Mouse (Mus musculus) MEL (cell line): ENCODE data around the gene Med13l. TPM values are rescaled to one million over a fixed set of nuclear protein-coding genes. Genes with fewer than 3 reads are reported as not detected.

ENCODE experiments used
- DNase-seq: peaks from one replicate; pipeline ENCODE4 v3.0.0; 2011; ENCODE audit warnings: low read depth, low spot score
- H3K27ac ChIP-seq: 2 replicates; pipeline ENCODE4 v1.5.1; 2012; ENCODE audit warnings: low read depth, mild to moderate bottlenecking, control low read depth, low read length, moderate library complexity; ENCODE audit not compliant: control insufficient read depth
- H3K27me3 ChIP-seq, 2 experiments: fragments of 150-350 bp in 1 of 2; sonication (generic) in 1 of 2; 2 replicates each; pipeline ENCODE4 v1.6.1; 2012; ENCODE audit warnings: low read length in 2 of 2, mild to moderate bottlenecking in 2 of 2, improper control_type of control experiment in 1 of 2, moderate library complexity in 1 of 2; ENCODE audit not compliant: insufficient read depth in 2 of 2, control insufficient read depth in 1 of 2
- H3K36me3 ChIP-seq, 2 experiments: 2 replicates each; pipeline ENCODE4 v1.6.1; 2012 to 2014; ENCODE audit warnings: low read length in 2 of 2, improper control_type of control experiment in 1 of 2, inconsistent platforms in 1 of 2, mild to moderate bottlenecking in 1 of 2; ENCODE audit not compliant: insufficient read depth in 2 of 2, control insufficient read depth in 1 of 2
- H3K4me1 ChIP-seq, 2 experiments: fragments of 150-350 bp in 1 of 2; sonication (generic) in 1 of 2; 2 replicates each; pipeline ENCODE4 v1.6.1; 2012; ENCODE audit warnings: low read length in 2 of 2, improper control_type of control experiment in 1 of 2, mild to moderate bottlenecking in 1 of 2; ENCODE audit not compliant: insufficient read depth in 2 of 2, control insufficient read depth in 1 of 2
- H3K4me3 ChIP-seq, 2 experiments: fragments of 150-350 bp in 1 of 2; sonication (generic) in 1 of 2; 2 replicates each; pipeline ENCODE4 v1.5.1; 2012; ENCODE audit warnings: low read depth in 2 of 2, low read length in 2 of 2, mild to moderate bottlenecking in 2 of 2, moderate library complexity in 2 of 2, control low read depth in 1 of 2, improper control_type of control experiment in 1 of 2; ENCODE audit not compliant: control insufficient read depth in 1 of 2, insufficient read depth in 1 of 2
- H3K79me2 ChIP-seq: 2 replicates; pipeline ENCODE4 v1.6.1; 2012; ENCODE audit warnings: mild to moderate bottlenecking, low read length, moderate library complexity; ENCODE audit not compliant: control insufficient read depth, poor library complexity, insufficient read depth
- H3K9ac ChIP-seq: 2 replicates; pipeline ENCODE4 v1.6.1; 2012; ENCODE audit warnings: low read depth, mild to moderate bottlenecking, control low read depth, low read length, moderate library complexity; ENCODE audit not compliant: control insufficient read depth, poor library complexity, severe bottlenecking
- H3K9me3 ChIP-seq: fragments of 150-350 bp; sonication (generic); replicated peaks from 2 replicates; pipeline ENCODE4 v1.6.1; 2012; ENCODE audit warnings: mild to moderate bottlenecking, low read length, improper control_type of control experiment, moderate library complexity; ENCODE audit not compliant: insufficient read depth
- BHLHE40 ChIP-seq: IDR thresholded peaks from 2 replicates; pipeline ENCODE4 v1.6.1; 2012; ENCODE audit warnings: low read depth, mild to moderate bottlenecking, inconsistent platforms, low read length, improper control_type of control experiment, borderline replicate concordance
- CHD1 ChIP-seq: IDR thresholded peaks from 2 replicates; pipeline ENCODE4 v1.6.1; 2012; ENCODE audit warnings: low read depth, mild to moderate bottlenecking, inconsistent platforms, low read length, improper control_type of control experiment
- CHD2 ChIP-seq: IDR thresholded peaks from 2 replicates; pipeline ENCODE4 v1.6.1; 2011; ENCODE audit warnings: low read length, improper control_type of control experiment
- CTCF ChIP-seq, 3 experiments: IDR thresholded peaks in 2 of 3; conservative IDR thresholded peaks in 1 of 3; 2 replicates each; pipeline ENCODE4 v1.5.1; 2011 to 2012; ENCODE audit warnings: low read length in 3 of 3, low read depth in 2 of 3, mild to moderate bottlenecking in 2 of 3, improper control_type of control experiment in 1 of 3, inconsistent platforms in 1 of 3, mixed read lengths in 1 of 3, moderate library complexity in 1 of 3; ENCODE audit not compliant: control insufficient read depth in 1 of 3, insufficient read depth in 1 of 3, poor library complexity in 1 of 3, severe bottlenecking in 1 of 3
- E2F4 ChIP-seq: IDR thresholded peaks from 2 replicates; pipeline ENCODE4 v1.6.1; 2011; ENCODE audit warnings: low read depth, low read length, improper control_type of control experiment, borderline replicate concordance
- ELF1 ChIP-seq: IDR thresholded peaks from 2 replicates; pipeline ENCODE4 v1.6.1; 2014; ENCODE audit warnings: low read depth, mild to moderate bottlenecking, inconsistent platforms, low read length, improper control_type of control experiment, moderate library complexity
- HCFC1 ChIP-seq: IDR thresholded peaks from 2 replicates; pipeline ENCODE4 v1.6.1; 2012; ENCODE audit warnings: low read depth, mild to moderate bottlenecking, inconsistent platforms, low read length, improper control_type of control experiment, moderate library complexity
- JUND ChIP-seq: IDR thresholded peaks from 2 replicates; pipeline ENCODE4 v1.6.1; 2011; ENCODE audit warnings: low read depth, mild to moderate bottlenecking, improper control_type of control experiment, low read length
- MYB ChIP-seq: IDR thresholded peaks from 2 replicates; pipeline ENCODE4 v1.6.1; 2011; ENCODE audit warnings: mild to moderate bottlenecking, low read depth, low read length, improper control_type of control experiment
- MYC ChIP-seq: IDR thresholded peaks from 2 replicates; pipeline ENCODE4 v1.6.1; 2011; ENCODE audit warnings: low read depth, mild to moderate bottlenecking, low read length, improper control_type of control experiment, moderate library complexity
- NELFE ChIP-seq: IDR thresholded peaks from 2 replicates; pipeline ENCODE4 v1.6.1; 2011; ENCODE audit warnings: low read depth, low read length, improper control_type of control experiment
- POLR2A ChIP-seq, 2 experiments: IDR thresholded peaks; 2 replicates each; pipeline ENCODE4 v1.6.1; 2011 to 2012; ENCODE audit warnings: low read length in 2 of 2, mild to moderate bottlenecking in 2 of 2, control low read depth in 1 of 2, improper control_type of control experiment in 1 of 2, low read depth in 1 of 2, moderate library complexity in 1 of 2; ENCODE audit not compliant: control insufficient read depth in 1 of 2, insufficient read depth in 1 of 2, poor library complexity in 1 of 2
- SMC3 ChIP-seq: IDR thresholded peaks from 2 replicates; pipeline ENCODE4 v1.6.1; 2011; ENCODE audit warnings: low read depth, low read length, improper control_type of control experiment
- UBTF ChIP-seq: IDR thresholded peaks from 2 replicates; pipeline ENCODE4 v1.6.1; 2012; ENCODE audit warnings: low read depth, mild to moderate bottlenecking, inconsistent platforms, low read length, improper control_type of control experiment, moderate library complexity, borderline replicate concordance; ENCODE audit not compliant: insufficient read depth
- ZC3H11A ChIP-seq: IDR thresholded peaks from 2 replicates; pipeline ENCODE4 v1.6.1; 2012; ENCODE audit warnings: low read depth, mild to moderate bottlenecking, inconsistent platforms, low read length, improper control_type of control experiment
- ZMIZ1 ChIP-seq: IDR thresholded peaks from 2 replicates; pipeline ENCODE4 v1.6.1; 2012; ENCODE audit warnings: low read depth, mild to moderate bottlenecking, inconsistent platforms, low read length, improper control_type of control experiment, moderate library complexity
- ZNF384 ChIP-seq: IDR thresholded peaks from 2 replicates; pipeline ENCODE4 v1.6.1; 2012; ENCODE audit warnings: low read depth, mild to moderate bottlenecking, inconsistent platforms, low read length, improper control_type of control experiment
- polyA plus RNA-seq, 2 experiments: library from polyadenylated mRNA; stranded (reverse) in 1 of 2; unstranded in 1 of 2; fragments of >175 nt in 1 of 2; fragments of >200 nt in 1 of 2; gene quantifications; 2 replicates each; pipeline versions ENCODE4 v1.2.1 to v1.2.4; 2012; ENCODE audit warnings: low replicate concordance in 2 of 2, low read depth in 1 of 2; ENCODE audit not compliant: insufficient read length in 2 of 2, insufficient read depth in 1 of 2, missing spikeins in 1 of 2
- total RNA-seq: library from RNA; depleted of rRNA; stranded (reverse); fragments of 300-350 nt; gene quantifications from 2 replicates; pipeline ENCODE4 v1.2.3, GENCODE M21; 2012

Med13l gene
- total and polyA plus RNA-seq, 3 experiments = 13.4 to 16.1 TPM; not detected in 1

DNA sequence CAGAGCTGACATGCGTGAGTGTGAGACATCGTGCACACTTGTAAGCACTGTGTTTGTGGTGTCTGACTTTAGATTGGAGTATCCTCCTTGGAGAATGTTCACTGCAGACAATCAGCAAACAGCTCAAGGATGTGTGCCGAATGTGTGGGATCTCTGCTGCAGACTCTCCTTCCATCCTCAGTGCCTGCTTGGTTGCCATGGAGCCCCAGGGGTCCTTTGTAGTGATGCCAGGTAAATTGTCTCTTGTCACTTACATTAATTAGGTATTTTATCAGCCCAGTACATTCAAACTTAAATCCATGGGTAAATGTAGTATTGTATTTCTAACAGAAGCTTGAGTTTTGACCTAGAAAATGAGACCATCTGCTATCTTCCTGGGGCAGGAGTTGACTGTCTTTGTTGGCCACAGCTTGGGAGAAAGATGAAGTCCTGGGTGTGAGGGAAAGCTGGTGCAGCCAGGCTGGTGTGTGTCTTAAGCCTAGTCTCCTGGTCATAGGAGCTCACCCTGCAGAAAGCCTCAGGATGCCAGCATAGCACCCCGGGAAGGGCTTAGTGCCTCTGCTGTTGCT is 193.8 kb downstream of the Med13l start:
- H3K9me3 ChIP-seq = no peaks in the 10 kb centered on the region
- no peaks in the 10 kb centered on the region; a peak in 1 of 4 replicates for H3K36me3 ChIP-seq
- H3K9ac ChIP-seq = no peak overlapping the region
- DNase-seq = no peak
- H3K4me3 ChIP-seq = no peak overlapping the region
- no peak overlapping the region for H3K27ac ChIP-seq
- no peaks in the 10 kb centered on the region for H3K27me3 ChIP-seq
- no peaks in the 10 kb centered on the region for H3K79me2 ChIP-seq
- H3K4me1 ChIP-seq = no peaks in the 10 kb centered on the region
- no peak for TF ChIP-seq SMC3
- TF ChIP-seq MYC = no peak
- TF ChIP-seq HCFC1 = no peak
- TF ChIP-seq BHLHE40 = no peak
- TF ChIP-seq CHD2 = no peak

DNA sequence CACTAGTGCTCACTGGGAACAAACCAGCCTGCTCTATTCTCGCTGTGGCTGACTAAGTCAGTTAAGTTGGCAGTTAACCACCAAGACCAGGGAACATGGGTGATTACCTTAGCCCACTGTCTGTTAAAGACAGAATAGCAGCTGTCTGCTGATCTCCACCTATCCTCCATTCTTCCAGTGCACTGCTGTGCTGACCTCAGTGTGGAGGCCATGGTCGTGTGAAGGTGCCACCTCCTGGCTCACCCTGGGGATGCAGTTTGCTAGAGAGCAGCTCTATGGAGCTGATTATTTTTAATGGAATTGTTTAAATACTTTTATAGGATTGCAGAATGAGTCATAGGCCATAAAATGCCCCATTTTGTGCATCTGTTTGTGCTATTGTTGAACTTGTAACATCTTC is 195.6 kb downstream of the Med13l start:
- H3K79me2 ChIP-seq = no peaks in the 10 kb centered on the region
- DNase-seq = no peak
- no peaks in the 10 kb centered on the region for H3K27me3 ChIP-seq
- H3K4me3 ChIP-seq = no peak overlapping the region
- H3K9ac ChIP-seq = no peak overlapping the region
- TF ChIP-seq HCFC1 = no peak
- no peak for TF ChIP-seq ZC3H11A
- no peak for TF ChIP-seq ELF1
- TF ChIP-seq CHD1 = no peak
- no peak for TF ChIP-seq JUND
- no peak for TF ChIP-seq UBTF
- no peak for TF ChIP-seq E2F4
- peak; percentile 28; the same call in 1 of the 2 replicates for TF ChIP-seq SMC3
- TF ChIP-seq CTCF (IDR thresholded peaks at IDR 0.05 in 2 of 3, conservative IDR thresholded peaks at IDR 0.05 in 1 of 3; ENCODE audit: control insufficient read depth in 1 of 3, insufficient read depth in 1 of 3, low read depth in 2 of 3, low read length in 3 of 3, poor library complexity in 1 of 3, severe bottlenecking in 1 of 3) = peak in 2 of 3 experiments; percentile 21 to 35; a peak in 3 of 6 replicates
- TF ChIP-seq ZNF384 = no peak
- TF ChIP-seq ZMIZ1 = no peak
- no peak for TF ChIP-seq MYB
- TF ChIP-seq NELFE = no peak
- TF ChIP-seq POLR2A (IDR thresholded peaks at IDR 0.05; ENCODE audit: control insufficient read depth in 1 of 2, insufficient read depth in 1 of 2, low read depth in 1 of 2, low read length in 2 of 2, poor library complexity in 1 of 2) = no peak
- TF ChIP-seq, all 39 proteins: peak for 2
- Histone ChIP-seq H3K27ac (no peak overlapping the region), H3K36me3 (no peaks in the 10 kb centered on the region; a peak in 1 of 4 replicates), H3K9me3 (no peaks in the 10 kb centered on the region), H3K4me1 (no peaks in the 10 kb centered on the region)
